Comparison of ENCODE assay signal across 14 mouse cellular contexts in the genomic region with DNA sequence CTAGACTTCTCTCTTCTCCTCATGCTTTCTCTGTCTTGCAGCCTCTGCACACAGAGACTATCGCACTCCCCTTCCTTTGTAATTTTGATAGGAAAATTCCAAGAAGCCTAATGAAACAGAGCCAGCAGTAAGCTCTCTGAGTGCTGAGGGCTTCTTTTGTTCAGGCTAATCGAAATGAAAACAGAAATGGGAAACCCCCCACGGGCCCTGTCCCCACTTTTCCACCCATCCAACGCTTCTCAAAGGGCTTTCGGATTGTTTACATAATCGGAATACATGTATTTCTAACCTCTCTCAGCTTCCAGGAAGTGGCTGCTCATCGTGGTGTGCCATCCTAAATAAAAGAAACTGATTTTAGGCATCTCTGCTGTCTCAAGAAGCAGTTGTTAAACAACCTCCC. TPM values are rescaled to one million over a fixed set of nuclear protein-coding genes. Genes with fewer than 3 reads are reported as not detected.
A peak's percentile ranks its signal among the peaks of the same experiment; 100 is the strongest.
DNase-seq lines count a peak whose midpoint lies in the region; ATAC-seq and TF ChIP-seq lines count a peak whose summit lies in the region.
"Had no signal": no experiment of that assay in that cellular context is flagged by ENCODE, and none has a peak within 500 bp of the region (broad histone marks: within the 10 kb centered on the region; RNA-seq: fewer than 3 reads in every experiment).

No protein-coding gene starts in this region.

- ATAC-seq in kidney, postnatal 0 days (replicated peaks; ENCODE audit: low FRiP score, low read depth) = no peak
- ATAC-seq: forebrain, embryonic 14.5 days; Patski had no signal

- peaks cover 3% of the 10 kb centered on the region for H3K27me3 ChIP-seq in heart, adult 2 months (ENCODE audit: control insufficient read depth, insufficient read depth, low read length)
- 0 out of 2 replicates have a peak, but pooled peaks cover 5% of the 10 kb centered on the region for H3K27me3 ChIP-seq in kidney, postnatal 0 days (ENCODE audit: insufficient read depth, low read length)
- H3K27me3 ChIP-seq: Patski had no signal

- no peak overlapping the region for H3K27ac ChIP-seq in heart, adult 2 months
- H3K27ac ChIP-seq in kidney, postnatal 0 days = no peak overlapping the region
- H3K27ac ChIP-seq: limb, embryonic 15.5 days had no signal

- no peak overlapping the region for H3K4me3 ChIP-seq in heart, adult 2 months
- no peak overlapping the region for H3K4me3 ChIP-seq in kidney, postnatal 0 days (replicated peaks; ENCODE audit: low read depth, low read length)
- H3K4me3 ChIP-seq: limb, embryonic 15.5 days had no signal

- no peak for TF ChIP-seq CTCF in heart, adult 2 months (IDR thresholded peaks at IDR 0.05)
- TF ChIP-seq CTCF in kidney, postnatal 0 days (IDR thresholded peaks at IDR 0.05; ENCODE audit: low read depth) = no peak

- no peak for TF ChIP-seq EP300 in heart, adult 2 months (IDR thresholded peaks at IDR 0.05; ENCODE audit: insufficient read depth, low read depth, low read length)

- TF ChIP-seq POLR2A in heart, adult 2 months (IDR thresholded peaks at IDR 0.05; ENCODE audit: insufficient read depth, low read depth, low read length) = no peak

- no peak overlapping the region for H3K9ac ChIP-seq in heart, adult 2 months (ENCODE audit: low read depth, low read length)
- no peak overlapping the region for H3K9ac ChIP-seq in kidney, postnatal 0 days (ENCODE audit: low read depth, low read length)
- H3K9ac ChIP-seq: limb, embryonic 15.5 days had no signal

- H3K36me3 ChIP-seq in heart, adult 2 months (ENCODE audit: control insufficient read depth, insufficient read depth, low read length) = no peaks in the 10 kb centered on the region
- no peaks in the 10 kb centered on the region for H3K36me3 ChIP-seq in kidney, postnatal 0 days (ENCODE audit: insufficient read depth, low read length)
- H3K36me3 ChIP-seq: limb, embryonic 15.5 days had no signal

- DNase-seq in heart, adult 11 months = peak; percentile 87
- no peak for DNase-seq in heart, adult 2 months
- DNase-seq in kidney, postnatal 0 days (ENCODE audit: low spot score) = no peak
- no peak for DNase-seq in kidney, postnatal 25 days
- peak; percentile 59 for DNase-seq in embryo, embryonic 10.5 days (ENCODE audit: low spot score)
- DNase-seq in retina, embryonic 14.5 days (ENCODE audit: low spot score) = peak; percentile 27
- no peak for DNase-seq in lung, postnatal 10 days
- DNase-seq in cerebellum, adult 18-20 months = no peak
- DNase-seq: cerebellum, adult 9-10 months; kidney, adult 9 months; lung, postnatal 36 days had no signal

- no peaks in the 10 kb centered on the region for H3K9me3 ChIP-seq in kidney, postnatal 0 days (replicated peaks; ENCODE audit: low read length)
- H3K9me3 ChIP-seq: limb, embryonic 15.5 days had no signal

- H3K4me1 ChIP-seq in heart, adult 2 months (ENCODE audit: control insufficient read depth, insufficient read depth, low read length) = no peaks in the 10 kb centered on the region; the same call in 1 of the 2 replicates
- H3K4me1 ChIP-seq in kidney, postnatal 0 days (replicated peaks; ENCODE audit: insufficient read depth, low read length) = peaks cover 2% of the 10 kb centered on the region; the same call in 1 of the 2 replicates

- H3K4me2 ChIP-seq in kidney, postnatal 0 days (ENCODE audit: low read length) = peak overlapping the region; percentile 8; the same call in 1 of the 2 replicates
- H3K4me2 ChIP-seq: limb, embryonic 15.5 days had no signal

- H3K79me2 ChIP-seq in heart, adult 2 months (replicated peaks; ENCODE audit: control insufficient read depth, insufficient read depth, low read length) = no peaks in the 10 kb centered on the region

- WGBS in heart, adult 2 months = 33% methylated on average over 7 of the region's 7 CpGs
- WGBS in kidney, postnatal 0 days = 24% methylated on average over 7 of the region's 7 CpGs

- intact Hi-C loops in heart, adult 2 months (cut with DNase I) = loop anchor here (5.0 kb wide), 1 partner anchor 79 kb away; no protein-coding TSS in a partner anchor

RNA-seq across cellular contexts. Expression of a gene that starts 6.7 kb away (rescaled TPM):
- total RNA-seq in heart, adult 2 months (2021) = 1 to 10 TPM; 5.1 to 5.9 TPM
- polyA plus RNA-seq in heart, adult 2 months (2012; rRNA removed) = 4.0 and 4.6 TPM in 2 replicates
- polyA plus RNA-seq in kidney, postnatal 0 days (2015; fragmentation: Nextera tagmentation; extraction: Ambion mirVana) = 12.3 and 13.8 TPM in 2 replicates

Comparison
In these comparisons a context has a peak if more than half of its experiments do, and no peak if none do; other contexts are left out.
1. DNase-seq: peak in heart, adult 11 months (single experiment), embryo, embryonic 10.5 days (single experiment) and retina, embryonic 14.5 days (single experiment); none in heart, adult 2 months (0 of 2), kidney, postnatal 0 days (single experiment), kidney, postnatal 25 days (0 of 2), lung, postnatal 10 days (single experiment) and cerebellum, adult 18-20 months (0 of 2).